Mouse (Mus musculus) cortical plate, adult 2 months (tissue): Measurements from ENCODE around the gene Dync1i1.

Experiments
- CTCF ChIP-seq: fragments of 200-500 bp; IDR thresholded peaks from 2 replicates; pipeline ENCODE4 v1.5.1; 2011; ENCODE audit warnings: mild to moderate bottlenecking, control low read depth, low read length; ENCODE audit not compliant: insufficient read depth; ENCODE audit errors: extremely low read depth
- POLR2A ChIP-seq: fragments of 200-500 bp; IDR thresholded peaks from 2 replicates; pipeline ENCODE4 v1.6.1; 2011; ENCODE audit warnings: mild to moderate bottlenecking, low read length, control low read depth; ENCODE audit not compliant: insufficient read depth; ENCODE audit errors: extremely low read depth

DNA sequence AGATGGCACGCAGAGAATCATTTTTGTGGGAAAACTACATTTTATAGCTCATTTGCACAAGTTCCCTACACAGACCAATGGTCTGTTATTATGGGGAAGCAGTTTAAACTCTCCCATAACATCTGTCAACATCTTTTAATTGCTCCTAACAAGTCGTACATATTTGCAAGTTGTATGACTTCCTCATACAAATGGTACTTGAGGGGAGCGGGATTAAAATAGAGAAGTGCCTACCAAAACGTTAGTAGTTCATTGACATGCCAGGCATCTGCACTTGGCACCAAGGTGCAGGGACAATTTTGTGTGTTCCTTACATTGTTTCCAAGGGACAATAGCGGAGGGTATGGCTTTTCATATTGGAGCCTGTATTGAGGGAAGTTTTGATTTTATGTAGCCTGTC is 140.7 kb downstream of the Dync1i1 start:
- no peak for TF ChIP-seq POLR2A
- TF ChIP-seq CTCF = no peak
